Mouse (Mus musculus): ENCODE results near the gene Coro1a. TPM values are rescaled to one million over a fixed set of nuclear protein-coding genes. Genes with fewer than 3 reads are reported as not detected.
"Not testable (repeated sequence)": the region's sequence is repeated elsewhere in the genome, so short reads cannot be mapped to it uniquely, and the experiment has no call there.

The Coro1a gene
- total RNA-seq, 2 experiments from 2014 or later, result 164 to 185 TPM

- intact Hi-C loops (cut with DNase I), result no loop called here
- no peak for DNase-seq (ENCODE audit: extremely low spot score in 1 of 2, low spot score in 2 of 2)
- H3K27ac ChIP-seq, result no peak overlapping the region
- TF ChIP-seq CTCF (IDR thresholded peaks at IDR 0.05), result no peak
- no peak overlapping the region for H3K4me3 ChIP-seq
Measured at GRCm38 (mm10) chr7:126736122-126736521, 28.5 kb upstream of the Coro1a start.

- H3K27ac ChIP-seq; H3K4me3 ChIP-seq; DNase-seq (ENCODE audit: extremely low spot score in 1 of 2, low spot score in 2 of 2); intact Hi-C loops (cut with DNase I): not testable (repeated sequence)
Measured at GRCm38 (mm10) chr7:126730256-126730789, 22.7 kb upstream of the Coro1a start.

- DNase-seq (ENCODE audit: extremely low spot score in 1 of 2, low spot score in 2 of 2), result no peak
- H3K4me3 ChIP-seq, result no peak overlapping the region
- H3K27ac ChIP-seq, result no peak overlapping the region
- TF ChIP-seq CTCF (IDR thresholded peaks at IDR 0.05), result no peak
- intact Hi-C loops (cut with DNase I), result no loop called here
Measured at GRCm38 (mm10) chr7:126725667-126726066, 18.1 kb upstream of the Coro1a start.

- no peak for DNase-seq (ENCODE audit: extremely low spot score in 1 of 2, low spot score in 2 of 2)
- Histone ChIP-seq H3K4me3 (no peak overlapping the region), H3K27ac (no peak overlapping the region)
- TF ChIP-seq CTCF (IDR thresholded peaks at IDR 0.05), result no peak
- intact Hi-C loops (cut with DNase I), result no loop called here
Measured at GRCm38 (mm10) chr7:126725077-126725476, 17.5 kb upstream of the Coro1a start.

- DNase-seq (ENCODE audit: extremely low spot score in 1 of 2, low spot score in 2 of 2), result no peak
- no peak for TF ChIP-seq CTCF (IDR thresholded peaks at IDR 0.05)
- intact Hi-C loops (cut with DNase I), result no loop called here
- H3K27ac ChIP-seq, result no peak overlapping the region
- H3K4me3 ChIP-seq, result no peak overlapping the region
Measured at GRCm38 (mm10) chr7:126721635-126722034, 14.0 kb upstream of the Coro1a start.

- H3K4me3 ChIP-seq, result no peak overlapping the region
- TF ChIP-seq CTCF (IDR thresholded peaks at IDR 0.05), result peak; percentile 56
- H3K27ac ChIP-seq, result no peak overlapping the region
- intact Hi-C loops (cut with DNase I), result no loop called here
- no peak for DNase-seq (ENCODE audit: extremely low spot score in 1 of 2, low spot score in 2 of 2)
Measured at GRCm38 (mm10) chr7:126718787-126719337, 11.3 kb upstream of the Coro1a start.

- no peak for DNase-seq (ENCODE audit: extremely low spot score in 1 of 2, low spot score in 2 of 2)
- no peak for TF ChIP-seq CTCF (IDR thresholded peaks at IDR 0.05)
- no peak overlapping the region for H3K4me3 ChIP-seq
- no peak overlapping the region for H3K27ac ChIP-seq
- intact Hi-C loops (cut with DNase I), result no loop called here
Measured at GRCm38 (mm10) chr7:126717566-126717965, 10.0 kb upstream of the Coro1a start.

- intact Hi-C loops (cut with DNase I), result no loop called here
- H3K4me3 ChIP-seq, result no peak overlapping the region
- H3K27ac ChIP-seq, result peak overlapping the region; percentile 44; the same call in 1 of the 2 replicates
- TF ChIP-seq CTCF (IDR thresholded peaks at IDR 0.05), result no peak
- no peak for DNase-seq (ENCODE audit: extremely low spot score in 1 of 2, low spot score in 2 of 2)
Measured at GRCm38 (mm10) chr7:126715679-126716078, 8.1 kb upstream of the Coro1a start.

GRCm38 (mm10) chr7:126711910-126712309 lies 4.3 kb upstream of the Coro1a start:
- intact Hi-C loops (cut with DNase I), result no loop called here
- no peak for DNase-seq (ENCODE audit: extremely low spot score in 1 of 2, low spot score in 2 of 2)
- no peak overlapping the region for H3K4me3 ChIP-seq
- no peak overlapping the region for H3K27ac ChIP-seq
- TF ChIP-seq CTCF (IDR thresholded peaks at IDR 0.05), result no peak

GRCm38 (mm10) chr7:126710266-126710665 lies 2.7 kb upstream of the Coro1a start:
- intact Hi-C loops (cut with DNase I), result no loop called here
- no peak for TF ChIP-seq CTCF (IDR thresholded peaks at IDR 0.05)
- DNase-seq (ENCODE audit: extremely low spot score in 1 of 2, low spot score in 2 of 2), result no peak
- Histone ChIP-seq H3K4me3 (no peak overlapping the region), H3K27ac (no peak overlapping the region)

- Histone ChIP-seq H3K4me3 (no peak overlapping the region), H3K27ac (no peak overlapping the region)
- intact Hi-C loops (cut with DNase I), result no loop called here
- no peak for DNase-seq (ENCODE audit: extremely low spot score in 1 of 2, low spot score in 2 of 2)
- TF ChIP-seq CTCF (IDR thresholded peaks at IDR 0.05), result no peak
Measured at GRCm38 (mm10) chr7:126708175-126708952, 777 bp upstream of the Coro1a start.

GRCm38 (mm10) chr7:126704121-126704980 lies 3.2 kb downstream of the Coro1a start:
- intact Hi-C loops (cut with DNase I), result loop anchor here (5.0 kb wide), 4 partner anchors 38 to 93 kb away; partner anchors contain the start of genes Fam57b and Ypel3
- DNase-seq (ENCODE audit: extremely low spot score in 1 of 2, low spot score in 2 of 2), result peak; percentile 89 to 91
- 0 out of 2 replicates have a peak, but pooled peaks have one; percentile 3 for TF ChIP-seq CTCF (IDR thresholded peaks at IDR 0.05)
- H3K4me3 ChIP-seq, result peak overlapping the region; percentile 58
- peak overlapping the region; percentile 90 for H3K27ac ChIP-seq
